Mouse (Mus musculus) kidney, embryonic 15.5 days (tissue): Measurements from ENCODE around the gene Gmnn. TPM values are rescaled to one million over a fixed set of nuclear protein-coding genes. Genes with fewer than 3 reads are reported as not detected.
"Not testable (repeated sequence)": the region's sequence is repeated elsewhere in the genome, so short reads cannot be mapped to it uniquely, and the experiment has no call there.

Source experiments
- ATAC-seq: fragments of 200-750 bp; cut with Nextera tagmentation; replicated peaks from 2 replicates; pipeline ENCODE4 v1.8.0; 2017; ENCODE audit warnings: moderate TSS enrichment; ENCODE audit not compliant: low FRiP score
- H3K27ac ChIP-seq: fragments of 300-500 bp; sonication (generic); 2 replicates; pipeline ENCODE4 v1.5.1; 2015; ENCODE audit warnings: mild to moderate bottlenecking, inconsistent platforms
- H3K27me3 ChIP-seq: fragments of 300-500 bp; sonication (generic); 2 replicates; pipeline ENCODE4 v1.6.1; 2015; ENCODE audit warnings: inconsistent platforms
- H3K36me3 ChIP-seq: fragments of 300-500 bp; sonication (generic); 2 replicates; pipeline ENCODE4 v1.6.1; 2015; ENCODE audit warnings: inconsistent platforms
- H3K4me1 ChIP-seq: fragments of 300-500 bp; sonication (generic); 2 replicates; pipeline ENCODE4 v1.6.1; 2015; ENCODE audit warnings: inconsistent platforms
- H3K4me2 ChIP-seq: fragments of 300-500 bp; sonication (generic); 2 replicates; pipeline ENCODE4 v1.6.1; 2015; ENCODE audit warnings: moderate library complexity, mild to moderate bottlenecking, inconsistent platforms
- H3K4me3 ChIP-seq: fragments of 300-500 bp; sonication (generic); replicated peaks from 2 replicates; pipeline ENCODE4 v1.5.1; 2015; ENCODE audit warnings: mild to moderate bottlenecking, inconsistent platforms
- H3K9ac ChIP-seq: fragments of 300-500 bp; sonication (generic); 2 replicates; pipeline ENCODE4 v1.6.1; 2015; ENCODE audit warnings: mild to moderate bottlenecking, inconsistent platforms
- H3K9me3 ChIP-seq: fragments of 300-500 bp; sonication (generic); replicated peaks from 2 replicates; pipeline ENCODE4 v1.6.1; 2016; ENCODE audit warnings: inconsistent platforms
- WGBS: fragments of 180-500 bp; shearing (Covaris S2); methylation state at CpG from one replicate; pipeline ENCODE4 v1.1.7; 2015; ENCODE audit warnings: mixed read lengths; 5-methylcytosine and 5-hydroxymethylcytosine counted together
- polyA plus RNA-seq: library from polyadenylated mRNA; unstranded; fragments of >200 nt; fragmentation: Nextera tagmentation; extraction: Ambion mirVana; gene quantifications from 2 replicates; pipeline ENCODE4 v1.2.1, GENCODE M21; 2015

The Gmnn gene
- polyA plus RNA-seq, 1 experiment from 2014 or later = 117 TPM

DNA sequence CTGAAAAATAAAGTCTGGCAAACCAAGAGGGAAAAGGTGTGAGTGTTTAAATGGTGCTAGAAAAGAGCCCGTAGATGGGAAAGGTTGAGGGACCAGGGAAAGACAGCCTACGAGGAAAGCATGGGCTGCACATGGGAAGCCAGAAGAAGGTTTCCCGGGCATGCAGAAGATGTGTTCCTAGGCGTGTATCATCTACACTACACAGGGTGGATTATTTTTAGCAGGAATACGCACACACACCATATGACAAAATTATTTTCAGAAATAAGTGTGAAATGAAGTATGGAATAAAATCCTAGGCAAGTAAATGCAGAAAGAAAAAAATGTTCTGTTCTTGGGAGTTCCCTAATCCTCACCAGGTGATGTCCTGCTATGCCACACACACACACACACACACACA, 25.8 kb upstream of the Gmnn start:
- Histone ChIP-seq H3K27ac (no peak overlapping the region), H3K36me3 (no peaks in the 10 kb centered on the region), H3K4me1 (peaks cover 5% of the 10 kb centered on the region; the same call in 1 of the 2 replicates), H3K27me3 (no peaks in the 10 kb centered on the region), H3K4me3 (no peak overlapping the region), H3K9me3 (no peaks in the 10 kb centered on the region), H3K4me2 (no peak overlapping the region), H3K9ac (no peak overlapping the region)
- 90% methylated on average over 5 of the region's 5 CpGs for WGBS
- no peak for ATAC-seq

DNA sequence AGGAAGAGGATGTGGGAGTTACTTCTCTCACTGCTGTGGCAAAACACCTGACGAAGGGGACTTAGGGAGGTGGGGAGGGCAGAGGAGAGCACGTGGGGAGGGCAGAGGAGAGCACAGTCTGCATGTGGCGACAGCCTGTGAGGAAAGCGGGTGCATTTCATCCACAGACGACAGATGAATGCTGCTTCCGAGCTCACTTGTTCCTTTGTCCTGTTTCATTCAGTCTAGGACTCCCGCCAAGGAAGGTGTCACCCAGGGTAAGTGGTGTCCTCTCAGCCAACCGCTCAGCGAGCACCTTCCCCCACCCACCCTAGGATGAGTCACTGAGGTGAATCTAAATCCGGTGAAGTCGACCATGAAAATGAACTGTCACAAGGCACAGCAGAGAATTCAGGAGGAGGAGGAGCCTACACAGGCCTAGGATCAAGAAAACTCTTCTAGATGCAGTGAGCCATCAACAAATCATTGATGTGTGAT, 24.3 kb upstream of the Gmnn start:
- peak; percentile 93 for ATAC-seq
- no peaks in the 10 kb centered on the region for H3K9me3 ChIP-seq

DNA sequence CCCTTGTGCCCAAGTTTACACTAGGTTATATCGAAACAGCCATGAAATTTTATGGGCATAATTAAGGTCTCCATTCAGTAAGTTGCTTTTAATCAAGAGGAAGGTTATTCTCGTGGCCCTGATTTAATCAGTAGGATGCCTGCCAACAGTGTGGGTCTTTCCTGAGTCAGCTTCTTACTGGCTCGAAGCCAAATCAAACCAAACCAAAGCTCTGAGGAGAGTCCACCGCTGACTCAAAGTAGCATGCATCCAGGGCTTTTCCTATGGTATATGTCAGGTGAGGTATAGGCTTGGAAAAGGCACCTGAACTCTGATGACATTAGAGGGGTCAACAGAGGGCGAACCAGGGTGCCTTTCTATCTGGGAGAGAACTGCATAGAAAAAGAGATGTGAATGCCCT, 20.2 kb upstream of the Gmnn start:
- 0 out of 2 replicates have a peak, but pooled peaks have one; percentile 31 for ATAC-seq
- WGBS = 55% methylated on average over 5 of the region's 5 CpGs
- no peaks in the 10 kb centered on the region for H3K27me3 ChIP-seq
- H3K9me3 ChIP-seq = no peaks in the 10 kb centered on the region
- H3K4me3 ChIP-seq = no peak overlapping the region
- no peaks in the 10 kb centered on the region for H3K36me3 ChIP-seq
- H3K9ac ChIP-seq = no peak overlapping the region
- peaks cover 10% of the 10 kb centered on the region; the same call in 1 of the 2 replicates for H3K4me1 ChIP-seq
- no peak overlapping the region for H3K4me2 ChIP-seq
- H3K27ac ChIP-seq = no peak overlapping the region

More for the DNA sequence above, 24.3 kb upstream of the Gmnn start:
- H3K27me3 ChIP-seq = no peaks in the 10 kb centered on the region
- no peak overlapping the region for H3K4me3 ChIP-seq
- H3K4me2 ChIP-seq = peak overlapping the region; percentile 14; the same call in 1 of the 2 replicates
- no peaks in the 10 kb centered on the region for H3K36me3 ChIP-seq
- H3K4me1 ChIP-seq = peaks cover 10% of the 10 kb centered on the region; the same call in 1 of the 2 replicates
- 34% methylated on average over 11 of the region's 11 CpGs for WGBS
- H3K9ac ChIP-seq = no peak overlapping the region
- peak overlapping the region; percentile 46; the same call in 1 of the 2 replicates for H3K27ac ChIP-seq

DNA sequence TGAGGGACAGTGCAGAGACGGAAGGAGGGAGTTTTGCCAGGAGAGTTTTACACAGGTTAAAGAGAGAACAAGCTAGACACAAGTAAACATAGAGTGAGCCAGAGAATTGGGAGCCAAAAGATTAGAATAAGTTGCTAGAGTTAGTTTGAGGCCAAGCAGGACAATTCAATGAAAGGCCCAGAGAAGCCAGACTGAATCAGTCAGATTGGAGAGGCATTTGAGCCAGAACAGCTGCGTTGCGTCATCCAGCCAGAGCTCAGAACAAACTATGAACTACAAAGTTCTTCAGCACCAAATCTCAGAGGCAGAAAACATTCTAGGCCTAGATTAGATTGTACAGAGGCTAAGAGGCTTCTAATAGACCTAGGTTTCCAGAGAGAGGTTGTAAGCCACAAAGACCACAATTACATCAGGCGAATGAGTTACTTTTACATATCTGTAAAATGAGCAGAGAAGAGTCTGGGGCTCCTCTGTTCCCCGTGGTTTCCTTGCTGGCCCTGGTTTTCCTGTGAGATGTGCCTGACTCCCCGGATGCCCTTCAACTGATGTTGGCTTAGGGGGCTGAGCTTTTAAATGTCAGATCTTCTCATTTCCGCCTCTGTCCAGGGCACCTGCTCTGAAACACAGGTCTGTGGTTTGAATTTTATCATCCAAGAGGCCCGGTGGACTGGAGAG, 17.1 kb upstream of the Gmnn start:
- no peaks in the 10 kb centered on the region for H3K27me3 ChIP-seq
- 0 out of 2 replicates have a peak, but pooled peaks cover 5% of the 10 kb centered on the region for H3K4me1 ChIP-seq
- H3K4me3 ChIP-seq = no peak overlapping the region
- ATAC-seq = no peak
- H3K9ac ChIP-seq = no peak overlapping the region
- H3K9me3 ChIP-seq = no peaks in the 10 kb centered on the region
- WGBS = 80% methylated on average over 8 of the region's 8 CpGs
- no peak overlapping the region for H3K27ac ChIP-seq
- no peaks in the 10 kb centered on the region for H3K36me3 ChIP-seq
- H3K4me2 ChIP-seq = no peak overlapping the region

DNA sequence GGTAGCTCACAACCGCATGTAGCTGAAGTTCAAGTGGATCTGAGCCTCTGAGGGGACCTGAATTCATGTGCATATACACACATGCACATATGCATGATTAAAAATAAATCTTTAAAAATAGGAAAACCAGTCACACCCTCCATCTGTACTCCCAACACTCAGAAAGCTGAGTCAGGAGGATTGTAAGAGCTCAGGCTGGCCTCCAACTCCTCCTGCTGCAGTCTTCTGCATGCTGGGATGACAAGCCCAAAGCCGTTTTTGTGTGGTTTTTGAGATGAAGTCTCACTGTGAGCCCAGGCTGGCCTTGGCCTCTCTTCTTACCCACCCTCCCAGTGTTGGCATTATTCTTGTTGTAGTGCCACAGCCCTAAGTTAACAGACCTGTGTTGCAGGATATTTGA, 16.3 kb upstream of the Gmnn start:
- Histone ChIP-seq H3K36me3 (no peaks in the 10 kb centered on the region), H3K4me3 (no peak overlapping the region), H3K27me3 (no peaks in the 10 kb centered on the region), H3K4me2 (no peak overlapping the region), H3K9ac (no peak overlapping the region), H3K27ac (no peak overlapping the region), H3K4me1 (0 out of 2 replicates have a peak, but pooled peaks cover 5% of the 10 kb centered on the region), H3K9me3 (no peaks in the 10 kb centered on the region)
- ATAC-seq = no peak
- WGBS = 82% methylated on average over 2 of the region's 2 CpGs

DNA sequence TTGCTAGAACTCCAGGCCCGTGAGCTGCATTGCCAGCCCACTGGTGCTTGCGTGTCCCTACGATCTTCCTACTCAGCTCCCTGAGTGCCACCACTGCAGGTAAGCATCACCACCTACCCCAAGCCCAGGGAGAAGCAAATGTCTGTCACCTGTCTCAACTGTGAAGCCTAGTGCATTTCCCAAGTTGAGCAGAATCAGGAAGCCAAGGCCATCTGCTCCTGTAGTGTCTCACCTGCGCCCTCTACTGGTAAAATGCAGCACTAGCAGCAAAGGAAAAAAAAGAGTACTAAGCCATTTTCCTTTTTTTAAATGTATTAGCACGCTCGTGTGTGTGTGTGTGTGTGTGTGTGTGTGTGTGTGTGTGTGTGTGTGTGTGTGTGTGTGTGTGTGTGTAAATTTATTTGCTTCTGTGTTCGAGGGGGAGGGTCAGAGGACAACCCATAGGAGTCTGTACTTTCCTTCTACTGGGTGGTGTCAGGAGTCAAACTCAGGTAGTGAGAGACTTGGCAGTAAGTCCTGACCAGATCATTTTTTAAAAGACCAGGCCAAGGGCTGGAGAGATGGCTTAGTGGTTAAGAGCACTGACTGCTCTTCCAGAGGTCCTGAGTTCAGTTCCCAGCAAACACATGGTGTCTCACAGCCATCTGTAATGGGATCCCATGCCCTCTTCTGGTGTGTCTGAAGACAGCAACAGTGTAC, 14.6 kb upstream of the Gmnn start:
- Histone ChIP-seq H3K36me3 (no peaks in the 10 kb centered on the region), H3K9ac (no peak overlapping the region), H3K27me3 (no peaks in the 10 kb centered on the region), H3K4me1 (no peaks in the 10 kb centered on the region), H3K9me3 (no peaks in the 10 kb centered on the region), H3K4me3 (no peak overlapping the region), H3K4me2 (no peak overlapping the region), H3K27ac (no peak overlapping the region)
- WGBS = 48% methylated on average over 7 of the region's 7 CpGs
- ATAC-seq = no peak

DNA sequence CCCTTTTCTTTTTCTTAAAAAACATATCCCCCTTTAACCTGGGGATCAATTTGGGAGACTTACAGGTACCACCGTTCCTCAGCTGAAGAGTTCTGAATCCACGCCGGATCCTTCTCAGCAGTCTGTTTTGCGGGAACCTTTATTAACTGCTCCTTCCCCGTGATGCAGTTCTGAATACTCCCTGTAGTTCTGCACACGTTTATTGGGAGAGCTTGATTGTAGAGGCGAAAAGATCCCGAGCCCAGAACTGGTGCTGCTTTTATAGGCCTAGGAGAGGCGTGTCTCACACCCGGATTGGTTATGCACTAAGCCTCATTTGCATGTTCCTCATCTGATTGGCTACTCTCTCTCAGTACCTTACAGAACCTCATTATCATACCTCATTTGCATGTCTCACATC, 9.8 kb upstream of the Gmnn start:
- ATAC-seq = not testable (repeated sequence)
- WGBS = 94% methylated on average over 10 of the region's 10 CpGs

DNA sequence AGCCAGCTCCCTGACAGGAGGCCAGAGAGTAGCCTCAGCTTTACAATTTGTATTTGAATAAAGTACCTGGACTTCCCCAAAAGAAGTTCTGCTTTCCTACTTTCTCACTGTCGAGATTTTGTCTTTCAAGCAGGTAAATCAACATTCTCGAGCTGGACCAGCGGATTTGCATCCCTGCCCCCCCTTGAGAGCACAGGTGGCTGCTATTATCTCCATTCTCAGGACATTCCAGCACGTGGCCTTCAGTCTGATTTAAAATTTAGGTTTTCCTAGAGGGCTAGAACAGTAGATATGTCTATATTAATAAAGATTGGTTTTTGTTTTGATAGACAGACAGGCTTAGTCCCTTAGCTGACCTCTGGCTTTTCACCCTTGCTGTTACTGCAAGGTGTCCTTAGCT, 6.1 kb upstream of the Gmnn start:
- H3K36me3 ChIP-seq, H3K4me2 ChIP-seq, H3K4me1 ChIP-seq, H3K9ac ChIP-seq, ATAC-seq, H3K27me3 ChIP-seq, H3K27ac ChIP-seq, H3K9me3 ChIP-seq, H3K4me3 ChIP-seq: not testable (repeated sequence)
- WGBS = 78% methylated on average over 4 of the region's 4 CpGs

More for the DNA sequence above, 9.8 kb upstream of the Gmnn start:
- H3K4me3 ChIP-seq, H3K9ac ChIP-seq, H3K4me2 ChIP-seq, H3K4me1 ChIP-seq, H3K9me3 ChIP-seq, H3K27me3 ChIP-seq, H3K36me3 ChIP-seq, H3K27ac ChIP-seq: not testable (repeated sequence)

DNA sequence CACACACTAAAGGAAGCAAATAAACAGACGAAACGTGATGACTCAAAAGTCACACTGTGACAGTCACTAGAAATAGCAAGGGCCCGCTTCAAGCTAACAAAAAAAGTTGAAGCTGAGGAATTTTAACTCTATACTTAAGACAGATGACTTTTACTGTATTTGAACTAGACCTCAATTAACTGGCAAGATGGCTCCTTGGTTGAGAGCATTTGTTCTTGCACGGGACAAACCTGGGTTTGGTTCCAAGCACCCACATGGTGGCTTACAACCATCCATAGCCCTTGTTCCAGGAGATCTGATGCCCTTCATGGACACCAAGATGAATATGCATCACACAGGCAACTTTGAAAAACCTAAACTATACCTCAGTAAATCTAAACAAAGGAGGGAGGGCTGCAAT, 531 bp upstream of the Gmnn start:
- Histone ChIP-seq H3K36me3 (peaks cover 24% of the 10 kb centered on the region), H3K4me1 (peaks cover 18% of the 10 kb centered on the region), H3K27me3 (no peaks in the 10 kb centered on the region), H3K27ac (peak overlapping the region; percentile 96), H3K4me2 (peak overlapping the region; percentile 71), H3K4me3 (peak overlapping the region; percentile 80), H3K9me3 (no peaks in the 10 kb centered on the region), H3K9ac (peak overlapping the region; percentile 75)
- 28% methylated on average over 4 of the region's 4 CpGs for WGBS
- no peak for ATAC-seq

DNA sequence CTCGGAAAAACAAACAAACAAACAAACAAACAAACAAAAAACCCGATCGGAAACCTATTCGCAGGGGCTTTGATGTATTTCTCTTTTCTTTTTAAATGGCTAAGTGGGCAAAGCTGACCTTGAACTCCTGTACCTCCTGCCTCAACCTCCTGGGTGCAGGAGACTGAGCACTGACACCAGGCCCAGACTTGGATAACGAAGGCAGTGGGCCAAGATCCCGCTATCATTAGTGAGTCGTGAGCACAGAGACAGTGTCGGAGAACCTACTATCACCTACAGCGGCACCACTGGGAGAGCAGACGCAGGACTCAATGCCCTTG, 680 bp downstream of the Gmnn start:
- Histone ChIP-seq H3K9me3 (no peaks in the 10 kb centered on the region), H3K4me1 (peaks cover 18% of the 10 kb centered on the region), H3K27me3 (no peaks in the 10 kb centered on the region), H3K36me3 (peaks cover 36% of the 10 kb centered on the region), H3K9ac (peak overlapping the region; percentile 75), H3K27ac (peak overlapping the region; percentile 96), H3K4me2 (peak overlapping the region; percentile 71), H3K4me3 (peak overlapping the region; percentile 80)
- ATAC-seq = no peak
- 4% methylated on average over 10 of the region's 10 CpGs for WGBS

DNA sequence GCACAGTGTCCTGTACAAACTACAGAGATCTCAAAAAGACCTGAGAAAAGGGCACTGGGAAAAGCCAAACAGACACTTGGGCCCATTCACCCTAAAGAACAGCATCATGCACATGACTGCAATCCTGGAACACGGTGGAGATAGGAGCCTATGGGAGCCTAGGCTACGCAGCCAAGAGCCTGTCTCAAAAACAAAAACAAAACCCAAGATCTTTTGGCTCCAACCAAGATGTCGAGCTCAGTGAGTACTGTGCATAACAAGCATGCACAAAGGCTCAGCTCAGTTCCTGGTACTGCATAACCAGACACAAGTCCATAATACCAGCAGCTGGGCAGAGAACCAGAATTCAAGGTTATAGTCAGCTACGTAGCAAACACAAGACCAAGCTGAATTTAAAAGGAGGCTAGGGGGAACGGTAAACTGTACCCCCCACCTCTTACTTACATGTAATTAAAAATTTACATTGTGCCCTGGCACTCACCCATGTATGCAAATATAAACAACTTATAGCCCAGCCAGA, 1.3 kb downstream of the Gmnn start:
- H3K27me3 ChIP-seq = no peaks in the 10 kb centered on the region
- H3K9me3 ChIP-seq = no peaks in the 10 kb centered on the region
- peaks cover 18% of the 10 kb centered on the region for H3K4me1 ChIP-seq
- no peak overlapping the region for H3K27ac ChIP-seq
- peak overlapping the region; percentile 11; the same call in 1 of the 2 replicates for H3K9ac ChIP-seq
- WGBS = 58% methylated on average over 5 of the region's 5 CpGs
- ATAC-seq = no peak
- peak overlapping the region; percentile 71 for H3K4me2 ChIP-seq
- peak overlapping the region; percentile 80 for H3K4me3 ChIP-seq
- peaks cover 42% of the 10 kb centered on the region for H3K36me3 ChIP-seq

DNA sequence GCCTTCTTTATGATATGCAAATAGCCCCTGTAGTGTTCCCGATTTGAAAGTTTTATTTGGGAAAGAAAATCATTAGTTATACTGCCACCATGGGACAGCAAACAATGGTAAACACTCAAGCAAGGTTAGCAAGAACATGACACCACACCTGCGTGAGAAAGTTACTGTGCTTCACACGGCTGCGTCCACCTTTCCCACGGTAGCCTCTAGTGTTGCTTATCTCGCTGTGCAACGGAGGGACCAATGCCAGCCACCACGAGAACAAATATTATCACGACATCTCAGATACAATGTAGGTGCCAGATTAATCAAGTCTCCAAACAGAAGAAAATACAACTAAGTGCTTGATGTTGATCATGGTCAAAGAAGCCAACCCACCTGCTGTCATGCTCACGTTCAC, 2.3 kb downstream of the Gmnn start:
- H3K4me1 ChIP-seq = peaks cover 18% of the 10 kb centered on the region
- WGBS = 87% methylated on average over 10 of the region's 10 CpGs
- H3K36me3 ChIP-seq = peaks cover 52% of the 10 kb centered on the region
- H3K9me3 ChIP-seq = no peaks in the 10 kb centered on the region
- H3K4me3 ChIP-seq = no peak overlapping the region
- H3K9ac ChIP-seq = no peak overlapping the region
- ATAC-seq = no peak
- H3K4me2 ChIP-seq = no peak overlapping the region
- no peak overlapping the region for H3K27ac ChIP-seq
- H3K27me3 ChIP-seq = no peaks in the 10 kb centered on the region
